Mouse (Mus musculus): ENCODE measurements at regions not wholly inside any gene's neighbourhood (a gene's known extent, or its start where the extent isn't known, plus 50 kb on each side); places are given as distances from the start of the nearest gene placed in this dataset.

DNA sequence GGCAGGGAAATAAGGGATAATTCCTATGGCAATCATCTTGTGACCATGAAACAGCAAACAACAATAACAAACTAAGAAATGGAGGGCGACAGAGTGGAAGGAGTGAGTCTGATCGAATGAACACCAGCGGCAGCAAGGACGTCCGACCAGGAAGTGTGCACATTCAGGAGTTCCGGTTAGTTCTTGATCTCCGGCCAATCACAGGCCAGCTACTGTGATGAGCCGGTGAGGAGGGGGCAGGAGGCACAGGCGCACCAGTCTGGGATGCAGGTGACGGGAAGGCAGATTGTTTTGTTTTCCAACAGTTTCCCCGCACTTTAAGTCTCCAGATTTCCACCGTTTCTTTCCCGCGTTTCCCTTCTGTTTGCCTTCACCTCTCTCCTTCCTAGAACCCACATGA, 50.3 kb upstream of the Hunk start:
- ATAC-seq (replicated peaks; ENCODE audit: poor library complexity) = no peak

DNA sequence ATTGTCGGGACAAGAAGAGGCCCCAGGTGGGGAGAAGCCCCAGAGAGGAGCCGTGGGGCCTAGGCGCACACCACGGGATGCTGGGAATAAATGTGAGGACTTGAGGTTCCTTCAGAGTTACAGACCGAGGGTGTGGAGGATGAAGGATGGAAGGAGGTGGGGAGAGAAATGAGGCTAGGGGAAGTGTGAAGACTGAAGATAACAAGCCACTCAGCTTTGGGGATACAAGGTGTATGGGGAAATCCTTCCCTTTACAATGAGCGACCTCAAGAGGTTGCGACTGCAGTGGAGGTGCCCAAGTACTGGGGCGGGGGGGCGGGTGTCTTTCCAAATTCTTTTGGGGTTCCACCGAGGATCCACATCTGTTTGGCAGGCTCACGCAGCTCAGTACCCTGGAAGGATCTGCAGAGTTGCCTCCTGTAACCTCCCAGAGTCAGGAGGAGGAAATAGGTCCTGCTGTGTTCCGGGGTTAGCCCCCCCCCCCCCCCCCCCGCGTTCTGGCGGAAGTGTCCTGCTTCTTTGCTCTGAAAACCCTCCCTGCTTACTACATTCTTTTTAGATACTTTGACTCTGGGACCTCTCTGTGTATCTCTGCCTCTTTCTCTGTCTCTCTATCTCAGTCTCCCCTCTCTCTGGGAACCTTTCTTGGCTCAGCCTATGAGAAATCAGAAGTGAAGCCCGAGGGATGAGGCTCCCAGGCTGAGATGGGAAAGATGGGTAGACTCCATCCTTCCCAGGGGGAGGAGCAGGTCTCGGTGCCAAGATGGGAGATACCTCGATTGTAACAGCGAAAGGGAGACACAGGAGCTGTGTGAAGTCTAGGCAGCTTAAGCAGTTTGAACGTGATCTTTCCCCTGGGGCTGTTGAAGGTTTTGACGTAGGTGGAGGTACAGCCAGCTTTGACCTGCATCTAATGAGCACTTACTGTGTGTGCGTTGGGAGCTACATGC, 49.8 kb upstream of the Scaf4 start:
- ATAC-seq (replicated peaks; ENCODE audit: poor library complexity) = peak; percentile 35

Measured in megakaryocyte progenitor cell, adult 5-6 weeks (primary cell).